Mouse (Mus musculus) megakaryocyte progenitor cell, adult 5-6 weeks (primary cell): ENCODE measurements around the gene Kctd19. TPM values are rescaled to one million over a fixed set of nuclear protein-coding genes. Genes with fewer than 3 reads are reported as not detected.

Source experiments
- ATAC-seq: replicated peaks from 2 replicates; pipeline ENCODE4 v1.8.0; 2016; ENCODE audit warnings: mild to moderate bottlenecking, moderate TSS enrichment, inconsistent platforms; ENCODE audit not compliant: poor library complexity
- total RNA-seq, 2 experiments: library from RNA; stranded (forward) in 1 of 2; stranded (reverse) in 1 of 2; fragments of 157-497, 149-512 nt in 1 of 2; fragments of 200-1000 nt in 1 of 2; gene quantifications; 2 replicates each; pipeline versions ENCODE4 v1.2.3 to v1.2.4; 2015 to 2017

Kctd19 gene
- total RNA-seq, 2 experiments from 2014 or later = 0.12 TPM; not detected in 1

GRCm38 (mm10) chr8:105426878-105427277 lies 13.6 kb upstream of the Kctd19 start:
- no peak for ATAC-seq

GRCm38 (mm10) chr8:105422006-105422405 lies 8.7 kb upstream of the Kctd19 start:
- no peak for ATAC-seq

GRCm38 (mm10) chr8:105419800-105420199 lies 6.5 kb upstream of the Kctd19 start:
- ATAC-seq = no peak

DNA sequence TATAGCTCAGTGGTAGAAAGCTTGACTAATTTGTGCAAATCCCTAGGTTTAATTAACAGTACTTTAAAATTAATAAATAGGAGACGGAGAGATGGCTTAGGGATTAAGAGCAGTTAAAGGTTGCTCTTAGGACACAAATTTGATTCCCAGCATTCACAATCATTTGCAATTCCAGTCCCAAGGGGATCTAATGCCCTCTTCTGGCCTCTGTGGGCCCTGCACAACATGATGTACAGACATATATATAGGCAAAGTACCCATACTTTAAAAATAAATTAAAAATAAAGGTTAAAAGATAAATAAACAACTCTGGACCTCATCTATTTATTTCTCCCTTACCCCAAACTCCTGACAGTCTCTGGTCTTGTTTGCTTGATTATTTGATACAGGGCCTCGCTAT lies 5.7 kb upstream of the Kctd19 start:
- no peak for ATAC-seq

DNA sequence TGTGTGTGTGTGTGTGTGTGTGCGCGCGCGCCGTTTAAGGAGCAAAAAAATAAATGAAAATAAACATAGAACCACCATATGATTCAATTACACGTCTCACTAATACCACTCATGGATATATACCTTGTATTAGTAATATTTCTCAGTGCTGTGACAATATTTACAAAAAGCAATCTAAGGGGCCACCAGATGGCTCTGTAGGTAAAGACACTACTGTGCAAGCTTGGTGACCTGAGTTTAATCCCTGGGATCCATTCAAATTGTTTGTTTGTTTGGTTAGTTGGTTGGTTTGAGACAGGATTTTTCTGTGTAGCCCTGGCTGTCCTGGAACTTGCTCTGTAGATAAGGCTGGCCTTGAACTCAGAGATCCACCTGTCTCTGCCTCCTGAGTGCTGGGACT lies 3.4 kb downstream of the Kctd19 start:
- no peak for ATAC-seq

- no peak for ATAC-seq
Measured at GRCm38 (mm10) chr8:105408331-105408730, 5.0 kb downstream of the Kctd19 start.

DNA sequence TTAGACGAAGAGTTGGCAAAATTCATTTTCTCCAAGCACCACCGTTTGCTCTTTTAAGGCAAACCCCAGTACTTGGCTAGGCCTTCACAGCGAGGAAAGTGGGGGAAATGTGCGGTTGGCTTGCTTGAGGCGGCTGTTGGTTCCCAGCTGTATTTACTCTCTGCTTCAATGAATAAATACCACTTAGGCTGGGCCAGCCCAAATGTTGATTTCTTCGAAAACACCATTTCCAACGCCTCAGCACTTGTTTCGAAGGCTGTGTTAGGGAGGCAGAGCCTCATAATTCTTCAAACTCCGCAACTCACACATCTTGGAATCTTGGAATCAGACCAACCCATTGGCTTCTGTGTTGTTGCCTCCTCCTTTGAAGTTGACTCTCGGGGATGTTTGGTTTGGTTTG lies 6.9 kb downstream of the Kctd19 start:
- ATAC-seq = no peak

- no peak for ATAC-seq
Measured at GRCm38 (mm10) chr8:105404496-105404895, 8.8 kb downstream of the Kctd19 start.

DNA sequence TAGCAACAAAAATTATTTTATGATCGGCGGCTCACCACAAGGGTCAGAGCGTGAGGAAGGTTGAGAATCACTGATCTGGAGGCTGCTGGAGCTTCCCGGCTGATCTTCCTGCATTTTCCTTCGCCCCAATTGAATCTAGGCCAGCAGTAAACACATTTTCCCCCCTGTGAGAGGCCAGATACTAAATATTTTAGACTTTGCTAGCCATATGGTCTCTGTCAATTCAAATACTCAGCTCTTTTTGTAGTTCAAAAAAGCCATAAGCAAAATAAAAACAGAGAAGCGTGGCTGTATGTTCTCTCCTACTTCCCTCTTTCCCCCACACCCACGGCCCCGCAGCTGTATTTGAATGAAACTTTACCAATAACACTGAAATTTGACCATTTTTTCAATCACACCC lies 9.8 kb downstream of the Kctd19 start:
- no peak for ATAC-seq

DNA sequence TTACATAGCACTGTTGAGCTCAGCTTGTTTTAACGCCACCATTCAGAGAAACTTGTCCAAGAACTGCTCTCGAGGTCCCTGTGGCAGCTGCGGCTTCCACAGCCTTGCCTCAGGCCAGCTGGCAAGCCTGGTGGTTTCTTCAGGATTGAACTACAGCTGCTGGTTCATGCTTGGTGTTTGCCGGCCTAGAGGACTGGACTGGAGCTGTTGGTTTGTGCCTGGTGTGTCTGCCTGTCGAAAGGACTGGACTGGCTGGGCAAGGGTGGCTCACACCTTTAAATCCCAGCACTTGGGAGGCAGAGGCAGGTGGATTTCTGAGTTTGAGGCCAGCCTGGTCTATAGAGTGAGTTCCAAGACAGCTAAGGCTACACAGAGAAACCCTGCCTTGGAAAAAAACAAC lies 13.3 kb downstream of the Kctd19 start:
- ATAC-seq = no peak

DNA sequence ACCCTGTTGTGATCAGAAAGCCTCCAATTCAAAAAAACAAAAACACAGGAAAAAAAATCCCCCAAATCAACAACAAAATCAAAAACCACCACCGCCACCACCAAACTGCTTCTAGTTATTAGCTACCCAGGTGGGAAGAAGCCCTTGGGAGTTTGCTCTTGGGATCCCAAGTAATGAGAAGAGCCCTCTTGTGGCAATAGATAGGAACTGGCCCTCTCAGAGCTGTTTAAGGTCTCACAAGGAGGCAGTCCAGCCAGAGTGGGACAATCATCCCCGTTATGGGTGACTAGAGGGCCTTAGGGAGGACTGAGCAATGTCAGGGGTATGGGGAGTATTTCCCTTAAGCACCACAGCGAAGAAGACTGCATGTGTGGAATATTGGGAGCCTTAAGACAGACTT lies 15.6 kb downstream of the Kctd19 start:
- peak; percentile 82 for ATAC-seq

DNA sequence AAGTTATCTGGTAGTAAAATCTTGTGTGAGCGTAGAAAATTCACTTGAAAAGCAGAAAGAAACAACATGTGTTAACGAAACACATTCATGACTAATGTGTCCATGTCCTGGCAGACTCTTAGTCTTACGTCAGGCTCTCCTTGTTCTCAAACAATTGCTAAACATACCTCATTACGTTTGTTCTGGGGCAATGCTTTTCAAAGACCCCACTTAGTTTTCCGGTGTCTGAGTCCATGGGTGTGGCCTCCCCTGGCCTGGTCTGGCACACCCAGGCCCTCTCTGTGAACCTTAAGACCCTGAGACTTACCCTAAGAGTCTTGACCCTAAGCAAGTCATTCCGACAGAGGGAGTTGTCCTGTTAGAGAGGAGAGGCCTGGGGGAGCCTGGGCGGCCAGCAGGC lies 19.4 kb downstream of the Kctd19 start:
- ATAC-seq = no peak

DNA sequence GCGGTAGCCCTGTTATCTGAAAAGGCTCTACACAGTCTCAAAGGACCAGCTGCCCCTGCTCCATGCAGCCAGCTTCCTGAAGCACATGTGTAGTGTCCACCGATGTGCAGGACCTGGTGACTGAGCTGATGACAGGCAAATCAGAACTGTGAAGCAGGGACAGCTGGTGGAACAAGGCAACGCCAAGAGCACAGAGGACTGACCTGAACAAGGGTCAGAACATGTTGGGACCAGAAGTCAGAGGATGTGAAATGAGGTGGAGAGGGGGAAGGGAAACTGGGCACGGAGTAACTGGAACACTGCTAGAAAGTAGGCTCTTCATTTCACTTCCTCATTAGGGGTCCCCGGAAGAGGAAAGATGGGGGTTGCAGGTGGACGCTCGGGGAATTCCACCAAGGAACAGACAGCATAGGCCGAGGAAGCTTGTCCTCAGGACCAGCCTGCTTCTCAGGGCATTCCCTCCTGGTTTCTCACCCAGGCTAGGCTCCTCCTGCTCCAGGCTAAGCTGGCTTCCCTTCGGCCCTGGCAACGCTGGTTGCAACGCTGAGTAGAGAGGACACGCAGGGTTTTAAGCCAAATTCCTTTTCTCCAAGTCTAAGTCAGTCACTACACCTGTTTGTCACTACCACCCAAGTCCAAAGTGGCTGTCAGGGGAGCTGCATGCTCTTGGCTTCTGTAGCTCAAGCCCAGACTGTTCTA lies 20.1 kb downstream of the Kctd19 start:
- peak; percentile 54; the same call in 1 of the 2 replicates for ATAC-seq

GRCm38 (mm10) chr8:105389096-105389495 lies 24.2 kb downstream of the Kctd19 start:
- ATAC-seq = no peak

DNA sequence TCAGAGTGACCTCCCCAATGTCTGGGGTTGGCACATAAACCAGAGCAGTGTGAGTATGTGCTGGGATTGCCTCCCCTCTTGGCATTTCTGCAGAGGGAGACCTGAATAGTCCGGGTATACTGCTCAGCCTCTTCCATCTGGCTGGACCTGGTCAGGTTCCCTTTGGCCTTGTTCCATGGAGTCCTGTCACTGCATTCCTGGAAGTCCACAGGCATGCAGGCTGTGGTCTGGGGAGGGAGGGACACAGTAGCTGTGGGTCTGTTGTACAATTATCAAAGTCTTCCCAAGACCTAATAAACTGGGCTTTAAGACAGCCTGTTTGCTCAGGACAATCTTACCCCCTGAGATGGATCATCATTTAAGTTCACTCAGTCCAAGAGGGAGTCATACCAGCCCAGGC lies 26.2 kb downstream of the Kctd19 start:
- ATAC-seq = no peak

DNA sequence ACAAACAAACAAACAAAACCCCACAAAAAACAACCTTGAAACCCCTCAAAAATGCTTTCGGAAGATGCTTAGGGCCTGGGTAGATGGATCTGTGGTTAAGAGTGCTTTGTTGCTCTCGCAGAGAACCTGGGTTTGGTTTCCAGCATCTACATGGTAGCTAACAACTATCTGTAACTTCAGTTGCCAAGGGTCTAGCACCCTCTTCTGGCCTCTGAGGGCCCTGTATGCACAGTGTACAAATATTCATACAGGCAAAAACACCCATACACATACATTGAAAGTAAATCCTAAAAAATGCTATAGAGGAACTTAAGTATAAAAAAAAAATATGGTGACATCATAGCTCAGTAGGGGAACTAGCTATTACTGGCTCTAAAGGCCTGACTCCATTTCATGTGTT lies 29.2 kb downstream of the Kctd19 start:
- ATAC-seq = peak; percentile 37

DNA sequence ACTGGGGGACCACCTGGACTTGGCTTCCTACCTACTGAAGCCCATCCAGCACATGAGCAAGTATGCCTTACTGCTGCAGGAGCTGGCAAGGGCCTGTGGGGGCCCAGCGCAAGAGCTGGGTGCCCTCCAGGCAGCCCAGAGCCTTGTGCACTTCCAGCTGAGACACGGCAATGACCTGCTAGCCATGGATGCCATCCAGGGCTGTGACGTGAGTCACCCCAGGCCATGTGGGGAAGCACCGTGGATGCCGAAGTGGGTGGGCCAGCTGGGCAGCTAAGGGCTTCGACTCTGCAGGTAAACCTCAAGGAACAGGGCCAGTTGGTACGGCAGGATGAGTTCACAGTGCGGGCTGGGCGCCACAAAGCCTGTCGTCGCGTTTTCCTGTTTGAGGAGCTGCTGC lies 33.0 kb downstream of the Kctd19 start:
- ATAC-seq = no peak

- no peak for ATAC-seq
Measured at GRCm38 (mm10) chr8:105378673-105379072, 34.6 kb downstream of the Kctd19 start.

GRCm38 (mm10) chr8:105374513-105374966 lies 38.8 kb downstream of the Kctd19 start:
- ATAC-seq = peak; percentile 85

DNA sequence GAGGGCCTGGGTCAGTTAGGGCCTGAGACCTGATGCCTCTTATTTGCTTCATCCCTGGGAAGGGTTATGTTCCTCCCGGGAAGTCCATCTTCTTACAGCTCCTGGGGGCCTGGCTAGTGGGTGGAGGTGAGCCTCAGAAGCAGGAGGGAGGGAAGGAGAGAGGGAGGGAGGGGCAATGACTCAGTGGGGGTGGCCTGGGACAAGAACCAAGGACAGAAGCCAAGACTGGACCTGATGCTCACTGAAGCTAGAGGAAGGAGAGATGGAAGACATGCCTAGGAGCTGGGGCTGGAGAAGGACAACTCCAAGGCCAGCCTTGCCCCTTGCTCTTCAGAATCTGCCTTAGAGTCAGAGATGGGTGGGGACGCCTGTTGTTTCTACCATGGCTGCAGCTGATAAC lies 40.3 kb downstream of the Kctd19 start, which contains the start of gene Plekhg4:
TSS of gene Plekhg4 (plus strand) at position 243 of the 400 bp plus-strand sequence.
- ATAC-seq = no peak

DNA sequence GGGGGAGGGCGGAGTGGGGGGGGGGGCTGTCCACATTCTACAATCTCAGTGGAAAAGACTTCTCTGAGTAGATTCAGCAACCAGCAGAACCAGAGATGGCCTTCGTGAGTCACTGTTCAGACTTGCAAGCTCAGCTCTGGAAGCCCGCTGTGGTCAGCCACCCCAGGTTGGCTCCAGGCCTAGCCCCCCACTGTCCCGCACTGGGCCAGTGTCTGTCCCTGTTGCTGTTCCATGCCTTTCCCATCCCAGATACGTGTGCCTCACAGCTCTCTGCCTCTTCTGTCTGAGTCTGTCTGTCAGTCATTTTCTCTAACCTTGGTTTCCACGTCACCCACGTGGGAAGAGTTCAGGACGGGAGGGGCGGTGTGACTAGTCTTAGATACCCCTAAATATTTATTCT lies 40.8 kb downstream of the Kctd19 start:
- ATAC-seq = no peak

- ATAC-seq = peak; percentile 68
Measured at GRCm38 (mm10) chr8:105367107-105367506, 46.2 kb downstream of the Kctd19 start.
